Mouse (Mus musculus): Measurements from ENCODE around the gene Pias4.
"Not testable (repeated sequence)": the region's sequence is repeated elsewhere in the genome, so short reads cannot be mapped to it uniquely, and the experiment has no call there.

Gene Pias4

DNA sequence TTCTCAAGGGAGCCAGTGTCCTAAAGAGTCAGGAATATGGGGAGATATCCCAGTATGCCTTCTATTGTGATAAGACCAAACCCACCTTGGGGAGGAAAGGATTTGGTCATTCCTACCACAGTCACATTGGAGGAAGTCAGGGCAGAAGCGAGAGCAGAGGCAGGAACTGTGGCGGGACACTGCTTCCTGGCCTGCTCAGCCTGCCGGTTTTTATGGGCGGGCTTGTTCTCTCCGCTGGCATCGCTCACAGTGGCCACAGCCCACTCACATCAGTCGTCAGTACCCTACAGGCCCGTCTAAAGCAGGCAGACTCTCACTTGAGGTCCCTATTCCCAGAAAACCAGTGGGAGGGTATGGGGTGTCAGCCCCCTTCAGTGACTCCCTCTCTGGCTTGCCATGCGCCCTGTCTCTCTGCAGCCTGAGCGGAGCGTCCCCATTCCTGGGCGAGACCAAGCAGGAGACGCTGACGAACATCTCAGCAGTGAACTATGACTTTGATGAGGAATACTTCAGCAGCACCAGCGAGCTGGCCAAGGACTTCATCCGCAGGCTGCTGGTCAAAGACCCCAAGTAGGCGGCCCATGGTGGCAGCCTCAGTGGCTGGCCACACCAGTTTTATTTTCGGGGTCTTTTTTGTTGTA, 23.7 kb upstream of the Pias4 start:
- DNase-seq (ENCODE audit: low read depth, low spot score) = no peak

DNA sequence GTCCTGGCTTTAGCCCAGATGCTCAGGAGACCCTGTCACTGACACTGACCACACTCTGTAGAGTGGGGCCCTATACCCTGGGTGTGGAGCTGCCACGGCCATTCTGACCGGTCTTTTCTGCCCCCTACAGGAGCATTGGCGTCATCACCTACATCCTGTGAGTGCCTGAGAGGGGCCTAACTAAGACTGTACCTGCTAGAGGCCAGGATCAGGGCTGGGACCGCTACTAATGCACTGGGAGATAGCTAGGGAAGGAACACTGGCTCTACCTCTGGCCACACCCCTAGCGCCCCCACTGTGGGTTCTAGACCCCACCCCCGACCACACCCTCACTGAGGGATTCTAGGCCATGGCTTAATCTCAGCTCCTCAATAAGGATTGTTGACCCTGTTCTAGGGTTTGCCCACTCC, 23.2 kb upstream of the Pias4 start:
- DNase-seq (ENCODE audit: low read depth, low spot score) = no peak

DNA sequence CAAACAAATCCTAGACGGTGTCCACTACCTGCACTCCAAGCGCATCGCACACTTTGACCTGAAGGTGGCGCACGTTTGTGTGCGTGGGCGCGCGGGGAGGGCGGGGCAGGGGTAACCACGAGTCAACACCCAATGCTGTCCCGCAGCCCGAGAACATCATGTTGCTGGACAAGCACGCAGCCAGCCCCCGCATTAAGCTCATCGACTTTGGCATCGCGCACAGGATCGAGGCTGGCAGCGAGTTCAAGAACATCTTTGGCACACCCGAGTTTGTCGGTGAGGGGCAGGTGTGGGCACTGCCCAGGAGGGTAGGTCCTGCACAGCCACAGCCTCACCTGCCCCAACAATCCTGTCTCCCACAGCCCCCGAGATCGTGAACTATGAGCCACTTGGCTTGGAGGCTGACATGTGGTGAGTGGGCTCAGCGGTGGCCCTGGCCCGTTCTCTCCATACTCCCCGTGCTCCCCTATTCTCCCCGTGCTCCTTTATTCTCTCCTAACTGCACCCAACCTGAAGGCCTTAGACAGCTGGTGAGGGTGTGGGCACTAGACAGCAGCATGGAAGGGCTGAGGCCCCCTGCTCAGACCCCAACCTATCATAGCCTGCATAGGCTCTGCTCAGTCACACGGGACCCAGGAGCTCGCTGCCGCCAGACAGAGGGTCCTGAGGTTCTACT, 22.7 kb upstream of the Pias4 start:
- no peak for DNase-seq (ENCODE audit: low read depth, low spot score)

DNA sequence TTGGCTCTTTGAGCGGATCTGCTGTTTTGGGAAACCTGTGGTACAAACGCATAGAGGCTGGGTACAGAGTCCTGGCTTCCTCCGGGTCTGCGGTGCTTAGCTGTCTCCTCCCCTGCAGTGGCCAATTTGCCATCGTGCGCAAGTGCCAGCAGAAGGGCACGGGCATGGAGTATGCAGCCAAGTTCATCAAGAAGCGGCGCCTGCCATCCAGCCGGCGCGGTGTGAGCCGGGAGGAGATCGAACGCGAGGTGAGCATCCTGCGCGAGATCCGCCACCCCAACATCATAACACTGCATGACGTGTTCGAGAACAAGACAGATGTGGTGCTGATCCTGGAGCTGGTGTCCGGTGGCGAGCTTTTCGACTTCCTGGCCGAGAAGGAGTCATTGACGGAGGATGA, 22.1 kb upstream of the Pias4 start:
- no peak for DNase-seq (ENCODE audit: low read depth, low spot score)

DNA sequence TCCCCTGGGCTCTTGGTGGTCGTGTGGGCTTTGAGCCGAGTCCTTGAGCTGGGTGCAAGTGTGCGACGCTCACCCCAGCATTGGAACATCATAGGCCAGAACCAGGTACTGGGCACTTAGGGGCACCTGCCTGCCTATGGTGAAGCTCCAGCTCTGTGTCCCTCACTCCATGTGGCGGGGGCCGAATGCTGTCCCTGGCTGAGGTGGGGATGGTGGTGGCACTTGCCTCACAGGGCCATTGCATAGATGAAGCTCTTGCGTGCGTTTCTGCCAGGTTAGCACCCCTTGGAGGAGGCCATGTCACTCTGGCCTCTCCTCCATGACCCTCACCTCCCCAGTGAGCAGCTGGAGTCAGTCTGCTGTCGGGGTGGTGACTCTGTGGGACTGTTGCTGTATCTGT, 19.4 kb upstream of the Pias4 start:
- DNase-seq (ENCODE audit: low read depth, low spot score) = no peak

DNA sequence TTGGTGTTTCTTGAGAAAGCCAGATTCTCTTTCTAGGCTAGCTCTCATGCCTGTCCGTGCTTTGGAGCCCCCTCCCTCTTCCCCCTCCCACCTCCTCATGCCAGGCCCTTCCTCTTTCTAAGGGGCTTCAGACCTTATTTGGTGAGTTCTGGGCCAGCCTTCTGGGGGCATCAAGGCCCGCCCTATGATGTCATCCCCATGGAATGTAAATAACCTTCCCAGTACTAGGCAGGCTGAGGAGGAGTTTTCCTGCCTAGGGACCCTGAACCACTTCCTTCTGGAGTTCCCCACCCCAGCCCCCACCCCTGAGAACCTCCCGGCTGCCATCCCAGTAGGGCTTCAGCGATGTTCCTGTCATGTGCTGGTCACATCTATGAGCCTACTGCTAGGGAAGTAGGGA, 17.0 kb upstream of the Pias4 start:
- DNase-seq (ENCODE audit: low read depth, low spot score) = no peak

GRCm38 (mm10) chr10:81183805-81184204, 16.1 kb upstream of the Pias4 start, which contains the start of gene 4930442H23Rik:
4930442H23Rik (minus strand) TSS chr10:81183849.
- no peak for DNase-seq (ENCODE audit: low read depth, low spot score)

GRCm38 (mm10) chr10:81182336-81183333, 14.9 kb upstream of the Pias4 start, which contains the start of gene Dapk3:
Dapk3 (plus strand) TSS chr10:81183005.
- DNase-seq (ENCODE audit: low read depth, low spot score) = peak; percentile 99

GRCm38 (mm10) chr10:81181860-81182259, 14.1 kb upstream of the Pias4 start:
- DNase-seq (ENCODE audit: low read depth, low spot score) = not testable (repeated sequence)

DNA sequence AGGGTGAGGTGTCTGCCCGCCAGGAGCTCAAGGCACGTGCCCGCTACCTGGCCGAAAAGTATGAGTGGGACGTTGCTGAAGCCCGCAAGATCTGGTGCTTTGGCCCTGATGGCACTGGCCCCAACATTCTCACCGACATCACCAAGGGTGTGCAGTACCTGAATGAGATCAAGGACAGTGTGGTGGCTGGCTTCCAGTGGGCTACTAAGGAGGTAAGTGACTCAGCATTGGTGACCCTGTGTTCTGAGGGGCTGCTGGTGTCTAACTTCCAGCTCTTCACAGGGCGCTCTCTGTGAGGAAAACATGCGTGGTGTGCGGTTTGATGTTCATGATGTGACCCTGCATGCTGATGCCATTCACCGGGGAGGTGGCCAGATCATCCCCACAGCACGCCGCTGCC, 13.2 kb upstream of the Pias4 start:
- no peak for DNase-seq (ENCODE audit: low read depth, low spot score)

GRCm38 (mm10) chr10:81179451-81180342, 12.0 kb upstream of the Pias4 start:
- no peak for DNase-seq (ENCODE audit: low read depth, low spot score)

DNA sequence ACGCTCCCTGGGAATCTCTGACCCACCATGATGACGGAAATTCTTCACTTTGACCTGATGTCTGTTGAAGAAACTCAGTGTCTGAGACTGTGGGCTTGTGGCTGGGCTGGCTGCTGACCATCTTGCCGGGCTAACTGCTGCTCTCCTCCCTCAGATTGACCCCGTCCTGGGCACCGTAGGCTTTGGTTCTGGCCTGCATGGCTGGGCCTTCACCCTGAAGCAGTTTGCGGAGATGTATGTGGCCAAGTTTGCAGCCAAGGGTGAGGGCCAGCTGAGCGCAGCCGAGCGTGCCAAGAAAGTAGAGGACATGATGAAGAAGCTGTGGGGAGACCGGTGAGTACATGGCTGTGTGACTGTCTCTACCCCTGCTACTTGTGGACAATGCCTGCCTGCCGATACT, 11.2 kb upstream of the Pias4 start:
- no peak for DNase-seq (ENCODE audit: low read depth, low spot score)

GRCm38 (mm10) chr10:81177958-81178712, 10.4 kb upstream of the Pias4 start:
- no peak for DNase-seq (ENCODE audit: low read depth, low spot score)

DNA sequence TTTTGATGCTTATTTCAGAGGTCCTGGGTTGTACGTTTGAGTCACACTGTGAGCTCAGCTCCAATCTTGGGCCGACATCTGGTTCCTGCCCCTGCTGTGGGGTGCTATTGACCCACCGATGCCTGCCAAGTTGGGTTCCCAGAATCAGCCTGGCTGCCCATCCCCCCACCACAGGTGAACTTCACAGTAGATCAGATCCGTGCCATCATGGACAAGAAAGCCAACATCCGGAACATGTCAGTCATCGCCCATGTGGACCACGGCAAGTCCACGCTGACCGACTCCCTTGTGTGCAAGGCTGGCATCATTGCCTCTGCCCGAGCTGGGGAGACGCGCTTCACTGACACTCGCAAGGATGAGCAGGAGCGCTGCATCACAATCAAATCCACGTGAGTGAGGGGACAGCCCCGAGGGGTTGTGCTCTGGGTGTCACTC, 9.8 kb upstream of the Pias4 start:
- no peak for DNase-seq (ENCODE audit: low read depth, low spot score)

GRCm38 (mm10) chr10:81176466-81177271, 8.9 kb upstream of the Pias4 start, which contains the start of gene Eef2:
Eef2 (plus strand) TSS chr10:81176631.
- DNase-seq (ENCODE audit: low read depth, low spot score) = peak; percentile 96

DNA sequence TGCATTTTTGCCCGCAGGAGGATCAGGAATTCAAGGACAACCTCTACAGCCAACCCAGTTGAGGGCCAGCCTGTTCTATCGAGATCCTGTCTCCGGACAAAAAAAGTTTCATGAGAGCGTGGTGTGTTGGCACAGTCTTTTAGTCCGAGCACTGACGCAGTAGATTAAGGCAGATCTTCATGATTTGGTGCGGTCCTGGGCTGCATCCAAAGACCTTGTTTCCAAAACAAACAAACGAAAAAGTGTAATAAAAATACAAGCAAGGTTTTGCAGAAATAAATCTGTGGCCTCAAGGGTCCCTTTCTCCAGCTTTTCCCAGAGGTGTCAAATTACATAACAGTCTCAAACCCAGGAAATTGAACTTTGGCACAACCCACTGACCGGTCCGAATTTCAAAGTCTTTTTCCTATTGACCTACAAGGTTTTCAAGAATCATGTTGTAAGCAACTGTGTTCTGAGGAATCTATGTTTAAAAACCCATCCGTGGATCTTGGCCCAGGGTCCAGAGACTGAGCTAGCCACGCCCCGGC, 8.3 kb upstream of the Pias4 start:
- no peak for DNase-seq (ENCODE audit: low read depth, low spot score)

- not testable (repeated sequence) for DNase-seq (ENCODE audit: low read depth, low spot score)
These were observed 7.6 kb upstream of the Pias4 start for GRCm38 (mm10) chr10:81175345-81175701.

DNA sequence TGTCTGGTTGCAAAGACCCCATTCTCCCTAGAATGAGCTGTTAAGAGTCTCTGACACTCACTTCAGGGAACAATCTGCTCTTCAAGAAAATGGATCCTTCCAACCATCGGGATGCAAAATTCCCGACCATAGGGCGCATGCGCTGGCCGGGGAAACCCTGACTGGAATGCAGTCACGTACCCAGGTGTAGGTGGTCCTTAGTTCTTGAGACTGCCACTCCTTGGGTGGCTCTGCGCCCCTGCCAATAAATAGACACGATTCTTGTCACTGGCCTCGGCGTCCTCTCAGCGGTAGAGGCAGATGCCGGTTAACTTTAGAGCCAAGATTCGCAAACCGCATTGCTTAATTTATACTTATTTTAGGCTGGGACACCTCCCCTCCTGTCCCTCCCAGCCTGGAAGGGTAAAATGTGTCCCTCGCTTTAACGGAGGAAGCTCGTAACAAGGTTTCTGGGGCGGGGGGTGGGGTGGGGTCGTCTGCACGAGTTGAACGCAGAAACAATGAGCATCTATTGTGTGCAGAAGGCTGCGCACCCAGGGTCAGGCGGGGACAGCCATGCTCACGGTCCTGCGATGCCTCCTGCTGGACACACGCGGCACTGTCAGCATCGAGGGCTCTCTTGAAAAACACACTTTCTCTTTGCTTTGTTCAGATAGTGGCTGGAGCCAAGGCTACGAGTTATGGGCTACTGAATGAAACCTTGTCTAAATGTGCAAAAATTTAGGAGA, 7.1 kb upstream of the Pias4 start:
- DNase-seq (ENCODE audit: low read depth, low spot score) = peak; percentile 85
